Mouse (Mus musculus): ENCODE data around the gene Flot2. TPM values are rescaled to one million over a fixed set of nuclear protein-coding genes. Genes with fewer than 3 reads are reported as not detected.

Flot2 gene
- polyA plus RNA-seq, 1 experiment from 2014 or later, result 55.3 TPM

DNA sequence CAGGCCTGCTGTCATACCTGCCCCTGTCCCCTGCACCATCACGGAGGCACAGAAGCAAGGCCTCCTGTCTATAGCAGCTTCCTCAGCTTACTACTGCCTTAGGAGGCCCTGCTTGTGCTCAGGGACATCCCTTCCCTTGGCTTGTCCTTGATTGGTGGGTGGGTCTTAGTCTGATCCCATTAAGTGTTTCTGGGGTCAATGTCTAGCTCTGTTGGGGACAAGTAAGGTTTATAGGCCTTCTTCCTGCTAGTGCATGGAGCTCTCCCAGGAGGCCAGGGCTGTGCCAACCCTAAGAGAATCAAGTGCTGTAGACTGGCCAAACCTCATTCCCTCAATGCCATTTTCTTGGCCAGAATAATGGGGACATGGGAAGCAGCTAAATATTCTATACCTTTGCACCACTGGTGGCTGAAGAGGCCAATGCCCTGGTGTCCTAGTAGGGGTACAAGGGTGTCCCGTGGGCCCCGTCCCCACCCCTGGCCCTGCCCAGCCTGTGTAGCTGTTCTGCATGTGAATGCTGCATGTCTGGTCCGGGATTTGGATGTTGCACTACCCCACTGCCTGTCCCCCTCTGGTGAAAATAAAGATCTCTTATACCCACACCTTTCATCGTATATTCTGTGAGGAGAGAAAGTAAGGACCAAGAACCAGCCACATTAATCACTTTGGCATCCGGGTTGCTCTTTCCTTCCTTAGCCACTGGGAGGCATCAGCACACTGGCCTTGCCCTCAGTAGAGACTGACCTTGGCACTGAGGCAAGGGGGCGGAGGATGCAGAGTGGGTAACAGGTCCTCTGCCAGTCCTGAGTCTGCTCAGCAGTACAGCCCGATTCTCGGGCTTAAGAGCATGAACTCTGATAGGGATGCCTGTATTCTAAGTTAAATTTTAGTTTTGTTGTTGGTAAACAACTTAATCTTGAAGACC lies 22.4 kb downstream of the Flot2 start:
- DNase-seq (ENCODE audit: low spot score), result peak; percentile 44

DNA sequence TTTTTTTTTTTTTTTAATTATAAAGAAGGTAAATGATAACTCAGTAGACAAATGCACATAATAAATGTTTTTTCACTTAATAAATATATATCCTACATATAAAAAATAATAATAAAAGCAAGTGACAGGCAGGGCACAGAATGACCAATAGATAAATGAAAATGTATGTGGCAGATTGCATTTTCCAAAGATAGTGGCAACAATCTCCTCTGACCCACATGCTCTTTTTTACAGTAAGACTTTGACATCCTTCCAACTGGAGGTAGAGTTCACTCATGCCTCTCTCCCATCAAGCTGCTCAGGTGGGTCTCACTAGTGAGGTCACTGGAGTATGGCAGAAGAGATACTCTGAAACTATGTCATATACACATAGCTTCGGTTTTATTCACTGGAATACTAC lies 24.8 kb downstream of the Flot2 start:
- no peak for DNase-seq (ENCODE audit: low spot score)

DNA sequence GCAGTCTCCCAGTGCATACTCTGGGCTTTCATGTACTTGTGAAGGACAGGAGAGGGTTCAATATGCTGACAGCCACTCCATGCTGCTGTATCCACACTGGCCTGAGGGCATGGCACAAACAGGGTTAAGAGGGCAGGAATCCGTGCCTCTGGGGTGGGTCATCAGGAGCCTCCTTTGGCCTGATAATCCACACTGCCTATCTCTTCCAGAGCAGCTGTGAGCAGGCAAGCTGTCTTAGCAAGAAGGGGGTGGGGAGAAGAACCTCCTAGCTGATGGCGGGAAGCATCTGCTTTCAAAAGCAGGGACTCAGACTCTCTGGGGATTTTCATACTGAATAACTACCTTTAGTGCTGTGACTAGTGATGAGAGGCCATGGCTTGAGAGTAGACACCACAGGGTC lies 28.2 kb downstream of the Flot2 start:
- no peak for DNase-seq (ENCODE audit: low spot score)

DNA sequence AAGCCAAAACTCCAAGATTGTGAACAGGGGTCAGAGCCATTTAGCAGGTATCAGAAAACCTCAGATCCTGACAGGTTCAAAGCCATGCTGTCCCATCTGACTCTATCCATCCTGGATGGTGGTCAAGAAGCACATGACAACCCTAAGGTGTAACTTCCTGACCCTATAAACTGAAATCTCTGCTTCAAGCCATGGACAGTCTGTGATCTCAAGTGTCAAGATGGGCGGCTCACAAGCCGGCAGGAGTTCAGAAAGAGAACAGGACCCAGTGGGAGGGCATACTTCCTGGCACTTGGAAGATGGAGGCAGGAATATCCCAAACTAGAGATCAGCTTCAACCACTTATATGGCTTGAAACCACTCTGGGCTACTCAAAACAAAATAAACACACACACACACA lies 28.9 kb downstream of the Flot2 start:
- DNase-seq (ENCODE audit: low spot score), result no peak

DNA sequence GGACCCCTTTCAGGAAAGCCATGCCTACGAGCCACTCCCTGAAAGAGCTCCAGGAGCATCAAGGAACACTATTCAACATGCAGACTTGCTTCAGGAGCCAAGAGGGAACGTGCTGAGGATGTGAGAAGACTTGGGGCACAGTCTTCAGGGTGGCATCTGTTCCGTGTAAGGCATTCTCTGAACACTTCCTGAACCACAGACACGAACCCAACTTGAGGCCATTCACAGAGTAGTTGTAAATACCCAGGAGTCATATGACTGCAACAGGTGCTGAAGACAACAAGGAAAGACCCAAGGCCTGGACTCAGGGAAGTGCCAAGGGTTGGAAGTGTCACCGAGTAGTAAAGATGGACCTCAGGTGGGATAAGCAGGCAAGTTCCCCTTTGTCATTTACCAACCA lies 29.8 kb downstream of the Flot2 start:
- no peak for DNase-seq (ENCODE audit: low spot score)

DNA sequence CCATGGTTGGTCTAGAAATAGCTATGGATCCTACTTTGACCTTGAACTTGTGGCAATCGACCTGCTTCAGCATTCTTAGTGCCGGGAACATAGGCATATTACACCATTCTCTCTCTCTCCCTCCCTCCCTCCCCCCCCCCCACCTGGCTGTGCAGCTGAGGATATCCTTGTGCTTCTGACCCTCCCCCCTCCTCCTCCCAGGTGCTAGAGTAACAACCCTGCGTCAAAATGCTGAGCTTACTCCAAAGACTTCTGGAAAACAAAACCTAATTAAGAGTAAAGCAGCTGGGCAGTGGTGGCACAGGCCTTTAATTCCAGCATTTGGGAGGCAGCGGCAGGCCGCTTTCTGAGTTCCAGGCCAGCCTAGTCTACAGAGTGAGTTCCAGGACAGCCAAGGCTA lies 31.4 kb downstream of the Flot2 start:
- no peak for DNase-seq (ENCODE audit: low spot score)

DNA sequence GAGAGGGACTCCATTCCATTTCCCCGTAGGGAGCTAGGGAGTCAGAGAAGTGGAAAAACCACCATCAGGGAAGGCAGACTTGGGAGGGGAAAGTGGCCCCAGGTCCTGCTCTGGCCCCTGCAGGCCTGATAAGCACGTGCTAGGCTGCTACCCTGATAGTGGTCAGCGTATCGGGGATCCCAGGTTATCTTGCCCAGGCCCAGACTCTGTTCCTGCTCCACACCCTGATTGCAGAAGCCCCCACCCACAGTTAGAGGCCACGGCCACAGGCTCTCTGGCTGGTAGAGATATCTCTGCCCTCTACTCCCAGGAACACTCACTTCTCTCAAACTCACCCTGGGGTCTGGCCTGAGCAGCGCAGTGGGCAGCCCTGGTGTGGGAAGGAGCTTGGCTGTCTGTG lies 31.9 kb downstream of the Flot2 start:
- DNase-seq (ENCODE audit: low spot score), result no peak

DNA sequence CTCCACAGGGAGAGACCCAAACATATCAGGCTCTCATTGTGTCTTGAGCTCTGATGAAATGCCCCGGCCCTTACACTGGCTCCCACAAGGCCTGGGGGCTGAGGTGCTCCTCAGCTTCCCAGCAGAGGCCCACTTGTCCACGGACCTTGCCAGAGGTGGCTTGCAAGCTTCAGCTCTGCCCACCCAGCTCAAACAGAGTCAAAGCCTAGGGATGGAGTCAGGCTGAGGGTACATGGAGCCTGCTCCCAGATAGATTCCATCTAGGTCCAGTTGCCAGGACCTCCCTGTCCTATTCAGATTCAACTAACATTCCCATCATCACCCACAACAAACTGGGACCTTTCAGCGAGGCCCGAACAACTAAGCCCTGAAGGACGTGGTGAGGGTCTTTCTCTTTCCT lies 34.2 kb downstream of the Flot2 start:
- DNase-seq (ENCODE audit: low spot score), result no peak

DNA sequence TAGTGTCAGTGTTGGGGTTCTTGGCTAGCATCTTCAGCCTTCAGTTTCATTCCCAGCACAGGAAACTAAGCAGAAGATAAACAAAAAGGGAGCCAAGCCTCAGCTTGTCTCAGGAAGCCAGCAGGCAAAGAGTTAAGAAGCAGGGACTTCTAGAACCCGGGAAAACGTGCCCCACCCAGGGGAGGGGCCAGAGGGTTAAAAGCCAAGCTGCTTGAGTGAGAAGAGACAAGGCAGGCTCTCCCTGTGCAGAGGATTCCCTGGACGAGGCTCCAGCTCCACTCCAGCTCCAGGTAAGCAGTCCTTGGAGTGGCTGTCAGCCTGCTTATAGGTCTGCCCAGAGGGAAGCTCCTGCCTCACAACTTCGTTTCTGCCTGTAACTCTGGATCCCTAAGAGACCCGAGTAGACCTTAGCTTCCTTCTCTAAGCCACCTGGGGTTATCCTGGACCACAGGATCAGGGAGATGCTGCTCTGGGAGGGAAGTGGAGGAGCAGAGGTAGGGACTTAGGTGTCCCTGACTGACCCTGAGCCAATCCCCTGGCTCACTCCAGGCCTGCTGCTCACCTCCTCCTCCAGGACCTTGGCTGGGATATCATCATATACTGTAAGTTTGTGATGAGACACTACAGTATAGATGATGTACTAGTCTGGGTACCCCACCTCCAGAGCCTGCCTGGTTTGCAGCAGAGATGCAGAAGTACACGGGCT lies 34.8 kb downstream of the Flot2 start:
- DNase-seq (ENCODE audit: low spot score), result no peak

DNA sequence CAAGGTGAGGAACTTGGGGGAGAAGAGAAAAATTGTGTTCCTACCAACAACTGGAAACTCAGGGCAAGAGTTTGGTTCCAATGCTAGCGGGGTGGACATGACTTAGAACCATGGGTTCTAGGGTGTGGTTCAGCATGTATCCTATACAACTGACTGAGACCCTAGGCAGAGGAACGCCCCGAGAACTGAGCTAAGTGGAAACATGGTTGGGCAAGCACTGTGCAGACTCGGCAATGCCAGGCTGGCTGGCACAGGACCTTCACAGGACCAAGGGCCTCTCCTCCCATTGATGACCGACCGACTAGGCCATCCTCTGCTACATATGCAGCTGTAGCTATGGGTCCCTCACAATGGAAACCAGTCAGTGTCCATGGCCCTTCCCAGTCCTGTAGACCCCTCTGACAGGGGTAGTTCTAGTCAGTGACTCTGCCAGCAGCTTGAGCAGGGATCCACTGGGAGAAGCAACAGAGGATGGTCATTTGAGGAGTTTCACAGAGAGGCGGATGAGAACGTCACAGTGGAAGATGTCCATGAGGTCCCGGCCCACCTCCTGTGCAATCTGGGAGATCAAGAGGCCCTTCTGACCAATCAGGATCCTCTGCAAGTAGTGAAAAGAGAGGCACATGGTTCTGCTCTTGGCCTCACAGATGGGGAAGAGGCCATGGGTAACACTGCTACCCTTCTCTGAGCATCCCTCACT lies 36.0 kb downstream of the Flot2 start:
- no peak for DNase-seq (ENCODE audit: low spot score)

DNA sequence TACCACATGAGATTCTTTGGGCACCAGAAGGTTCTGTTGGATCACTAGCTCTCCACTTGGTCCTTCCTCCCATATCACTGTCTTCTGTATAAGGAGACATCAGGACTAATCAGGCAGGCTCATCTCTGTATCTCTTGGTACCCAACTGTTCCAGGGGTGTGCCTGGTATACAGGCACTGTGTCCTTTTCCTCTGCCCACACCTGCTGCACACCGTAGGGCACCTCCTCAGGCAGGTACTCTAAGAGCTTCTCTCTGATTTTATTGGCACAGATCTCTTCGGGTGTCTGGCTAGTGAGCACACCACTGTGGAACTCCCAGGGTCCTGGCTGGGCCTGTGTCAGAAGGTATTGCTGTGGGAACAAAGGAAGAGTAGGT lies 36.5 kb downstream of the Flot2 start:
- no peak for DNase-seq (ENCODE audit: low spot score)

DNA sequence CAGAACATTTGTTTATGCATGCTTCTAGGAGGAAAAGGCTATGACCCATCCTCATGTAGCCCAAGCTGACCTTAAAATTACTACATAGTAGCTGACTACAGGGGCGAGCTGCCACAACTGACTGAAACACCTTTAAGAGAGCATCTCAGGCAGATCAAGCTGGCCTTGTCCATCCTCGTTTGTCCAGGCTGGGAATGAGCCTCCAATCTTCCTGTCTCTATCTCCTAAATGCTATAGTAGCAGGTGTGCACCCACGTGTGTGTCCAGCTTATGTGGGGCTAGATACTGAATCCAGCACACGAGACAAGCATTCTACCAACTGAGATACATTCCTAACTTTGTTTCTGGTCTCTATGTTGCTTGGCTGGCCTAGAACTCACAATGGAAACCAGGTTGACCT lies 36.9 kb downstream of the Flot2 start:
- DNase-seq (ENCODE audit: low spot score), result no peak

DNA sequence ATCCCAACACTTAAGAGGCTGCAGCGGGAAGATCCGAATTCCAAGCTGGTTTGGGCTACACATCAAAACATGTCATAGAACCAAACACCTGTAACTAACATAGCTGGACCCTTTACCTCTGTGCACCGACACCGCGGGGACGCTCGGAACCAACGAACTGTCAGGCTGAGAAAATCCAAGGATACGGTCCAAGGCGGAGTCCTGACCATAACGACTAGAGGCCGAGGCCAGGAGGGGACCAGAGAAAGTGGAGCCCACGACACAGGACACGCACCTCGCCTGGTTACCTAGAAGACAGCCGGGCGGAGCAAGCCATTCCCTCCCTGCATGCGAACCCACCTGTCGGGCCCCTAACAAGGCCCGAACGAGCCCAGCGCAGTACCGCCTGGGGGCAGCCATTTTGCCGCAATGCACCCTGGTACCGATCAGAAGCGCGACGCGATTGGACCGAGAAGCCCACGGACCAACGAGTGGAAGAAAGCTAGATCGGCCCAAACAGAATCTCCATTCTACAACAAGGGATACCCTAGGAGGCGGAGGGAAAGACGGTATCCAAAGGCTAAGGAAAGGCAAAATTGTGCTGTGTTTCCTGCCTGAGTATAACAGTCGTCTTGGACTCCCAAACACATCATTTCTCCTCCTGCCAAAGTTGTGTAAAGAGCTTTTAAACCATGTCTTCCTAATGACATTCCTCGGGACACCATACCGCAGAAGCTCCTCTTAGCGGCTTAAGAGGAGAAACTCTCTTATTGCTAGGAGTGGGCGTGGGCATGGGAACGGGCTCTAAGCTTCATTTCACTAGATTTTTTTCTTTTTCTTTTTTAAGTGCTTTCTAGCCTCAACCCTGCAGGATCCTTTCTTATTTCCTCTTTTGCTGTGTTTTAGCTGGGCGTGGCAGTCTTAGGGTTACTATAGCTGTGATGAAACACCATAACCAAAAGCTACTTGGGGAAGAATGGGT lies 42.5 kb downstream of the Flot2 start, which contains the start of gene Eral1:
Gene Eral1 (minus strand): TSS at position 423 of the 961 bp plus-strand sequence.
- peak; percentile 80 for DNase-seq (ENCODE audit: low spot score)

DNA sequence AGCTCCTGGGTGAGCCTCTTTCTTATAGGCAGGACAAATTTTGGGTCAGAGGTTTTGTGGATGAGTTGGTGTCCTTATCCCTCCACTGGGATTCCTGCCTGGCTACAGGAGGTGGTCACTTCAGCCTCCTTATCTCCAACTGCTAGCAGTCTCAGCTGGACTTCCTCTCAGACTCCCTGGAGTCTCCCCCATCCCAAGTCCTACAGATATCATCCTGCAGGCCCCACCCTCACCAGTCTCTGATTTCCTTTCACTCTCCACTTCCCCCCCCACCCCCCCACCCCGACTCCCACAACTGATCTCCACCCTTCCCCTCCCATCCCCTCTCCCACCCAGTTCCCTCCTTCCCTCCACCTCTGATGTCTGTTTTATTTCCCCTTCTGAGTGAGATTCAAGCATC lies 45.9 kb downstream of the Flot2 start:
- no peak for DNase-seq (ENCODE audit: low spot score)

DNA sequence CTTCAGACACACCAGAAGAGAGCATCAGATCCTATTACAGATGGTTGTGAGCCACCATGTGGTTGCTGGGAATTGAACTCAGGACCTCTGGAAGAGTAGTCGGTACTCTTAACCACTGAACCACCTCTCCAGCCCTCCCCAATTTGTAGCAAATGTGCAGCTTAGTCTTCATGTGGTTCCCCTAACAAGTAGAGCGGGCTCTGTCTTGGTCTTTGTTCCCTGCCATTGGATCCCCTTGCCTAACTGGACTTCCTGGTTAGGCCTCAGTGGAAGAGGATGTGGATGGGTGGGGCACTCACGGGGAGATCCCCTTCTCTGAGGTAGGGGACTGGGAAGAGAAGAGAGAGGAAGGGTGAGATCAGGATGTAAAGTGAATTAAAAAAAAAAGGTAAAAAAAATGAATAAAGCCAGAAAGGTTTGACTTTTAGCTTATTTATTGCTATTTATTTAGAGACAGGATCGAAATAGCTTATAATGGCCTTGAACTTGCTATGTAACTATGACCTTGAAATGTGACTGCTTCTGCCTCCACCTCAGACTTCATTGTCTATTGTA lies 49.3 kb downstream of the Flot2 start:
- no peak for DNase-seq (ENCODE audit: low spot score)

DNA sequence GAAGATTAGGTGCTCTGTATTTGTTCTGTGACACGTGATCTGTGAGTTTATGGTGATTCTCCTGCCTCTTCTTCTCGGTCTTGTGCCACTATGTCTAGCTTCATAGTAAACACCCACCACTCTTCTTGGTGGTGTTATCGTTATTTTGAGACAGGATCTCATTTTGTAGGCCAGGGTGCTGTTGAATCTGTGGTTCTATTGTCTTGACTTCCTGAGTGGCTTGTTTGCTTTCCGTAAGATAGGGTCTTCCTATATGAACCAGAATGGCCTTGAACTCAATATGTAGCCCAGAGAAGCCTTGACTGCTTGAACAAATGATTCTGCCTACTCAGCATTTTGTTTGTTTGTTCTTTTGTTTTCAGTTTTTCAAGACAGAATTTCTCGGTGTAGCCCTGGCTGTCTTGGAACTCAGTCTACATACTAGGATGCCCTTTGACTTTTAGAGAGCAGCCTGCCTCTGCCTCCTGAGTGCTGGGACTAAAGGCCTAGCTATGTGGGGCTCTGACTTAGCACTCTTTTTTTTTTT lies 50.1 kb downstream of the Flot2 start:
- DNase-seq (ENCODE audit: low spot score), result no peak

DNA sequence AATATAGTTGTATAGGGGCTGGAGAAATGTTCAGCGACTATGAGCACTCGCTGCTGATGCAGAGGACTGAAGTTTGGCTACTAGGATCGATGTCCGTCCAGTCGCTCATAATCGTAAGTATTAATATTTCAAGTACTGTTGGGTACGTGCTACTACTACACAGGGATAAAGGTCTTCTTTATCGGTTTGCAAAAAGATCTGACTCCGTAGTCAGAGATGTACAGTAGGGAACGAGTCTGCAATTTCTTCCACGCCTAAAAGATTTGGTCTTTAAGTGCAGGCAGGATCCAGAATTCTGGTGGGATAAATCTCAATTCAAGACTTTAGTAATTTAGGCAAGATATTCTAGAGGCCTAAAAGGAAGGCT lies 56.4 kb downstream of the Flot2 start:
- DNase-seq (ENCODE audit: low spot score), result no peak

DNA sequence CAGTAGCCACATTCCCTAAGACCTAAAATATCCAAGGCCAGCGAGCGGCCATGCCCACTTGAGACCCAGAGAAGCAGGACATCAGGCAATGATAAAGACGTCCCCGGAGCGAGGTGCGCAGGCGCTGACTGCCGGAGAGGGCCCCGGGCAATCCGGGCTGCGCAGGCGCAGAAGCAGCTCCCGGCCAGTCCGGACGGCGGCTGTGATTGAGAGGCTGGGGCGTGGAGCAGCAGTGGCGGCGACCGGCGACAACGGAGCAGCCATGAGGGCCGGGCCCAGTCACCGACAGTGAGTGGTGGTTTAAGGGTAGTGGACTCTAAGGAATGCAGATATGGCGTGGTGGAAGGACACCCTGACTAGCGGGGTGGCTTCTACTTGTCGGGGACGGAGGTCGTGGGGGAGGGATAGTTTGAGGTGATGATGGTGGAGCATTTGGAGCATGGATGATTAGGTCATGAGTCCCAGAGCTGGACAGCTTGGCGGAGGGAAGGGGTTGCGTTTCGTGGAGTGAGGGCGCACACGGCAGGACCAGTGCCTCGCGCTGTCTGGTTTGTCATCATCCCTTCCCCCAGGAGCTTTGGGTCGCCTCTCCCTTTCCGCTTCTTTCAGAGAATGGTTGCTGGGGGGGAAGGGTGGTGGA lies 56.9 kb downstream of the Flot2 start, which contains the start of gene Fam222b:
Gene Fam222b (plus strand): TSS at position 157 of the 640 bp plus-strand sequence.
- peak; percentile 88 for DNase-seq (ENCODE audit: low spot score)

DNA sequence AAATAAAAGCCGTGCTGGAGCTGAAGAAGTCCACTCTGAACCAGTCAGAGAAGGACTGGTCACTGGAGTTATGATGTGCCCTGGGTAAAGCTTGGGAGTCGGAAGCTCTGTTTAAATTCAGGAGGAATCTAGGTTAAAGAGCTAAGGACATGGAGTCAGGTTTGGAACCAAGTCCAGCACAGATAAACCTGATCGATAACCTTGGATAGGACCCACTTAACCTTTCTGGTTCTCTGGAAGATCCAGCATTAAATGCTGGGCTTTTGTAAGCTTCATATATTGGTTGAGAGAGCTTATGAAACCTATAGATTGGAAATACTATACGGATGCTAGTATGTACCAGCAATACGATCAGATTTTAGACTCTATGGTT lies 57.4 kb downstream of the Flot2 start:
- no peak for DNase-seq (ENCODE audit: low spot score)

DNA sequence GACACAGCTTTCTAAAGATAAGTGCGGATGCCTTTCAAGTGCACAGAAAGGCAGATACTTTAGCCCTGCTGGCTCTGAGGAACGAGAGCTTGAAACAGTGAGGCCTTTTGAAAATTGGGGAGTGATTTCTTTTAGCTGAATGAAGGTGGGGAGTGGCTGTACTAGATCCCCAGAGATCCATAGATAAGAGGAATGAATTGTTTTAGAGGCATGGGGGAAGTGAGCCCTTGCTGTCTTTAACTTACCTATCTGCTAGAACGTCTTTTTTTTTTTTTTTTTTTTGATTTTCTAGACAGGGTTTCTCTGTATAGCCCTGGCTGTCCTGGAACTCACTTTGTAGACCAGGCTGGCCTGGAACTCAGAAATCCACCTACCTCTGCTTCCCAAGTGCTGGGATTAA lies 59.3 kb downstream of the Flot2 start:
- no peak for DNase-seq (ENCODE audit: low spot score)

All from thymus, postnatal 0 days (tissue).